Mouse (Mus musculus) WW6 (cell line): Measurements from ENCODE around the gene Exosc10.

ENCODE experiments used
- DNase-seq: peaks from one replicate; pipeline ENCODE4 v3.0.0-alpha.2; 2013; ENCODE audit warnings: low read depth, low spot score

Gene Exosc10

GRCm38 (mm10) chr4:148607758-148608157 is 49.5 kb downstream of the Exosc10 start:
- no peak for DNase-seq

GRCm38 (mm10) chr4:148609805-148610204 is 51.6 kb downstream of the Exosc10 start:
- DNase-seq, result no peak

- no peak for DNase-seq
Observed at GRCm38 (mm10) chr4:148610631-148611364, 52.6 kb downstream of the Exosc10 start.

- no peak for DNase-seq
Observed at GRCm38 (mm10) chr4:148612557-148612956, 54.3 kb downstream of the Exosc10 start.

GRCm38 (mm10) chr4:148613738-148614137 is 55.5 kb downstream of the Exosc10 start:
- DNase-seq, result no peak

- DNase-seq, result no peak
Observed at GRCm38 (mm10) chr4:148619805-148620204, 61.6 kb downstream of the Exosc10 start.

GRCm38 (mm10) chr4:148620718-148621117 is 62.5 kb downstream of the Exosc10 start:
- no peak for DNase-seq

- no peak for DNase-seq
Observed at GRCm38 (mm10) chr4:148622485-148622884, 64.3 kb downstream of the Exosc10 start.

GRCm38 (mm10) chr4:148623609-148624008 is 65.4 kb downstream of the Exosc10 start:
- no peak for DNase-seq

- no peak for DNase-seq
Observed at GRCm38 (mm10) chr4:148625010-148625409, 66.8 kb downstream of the Exosc10 start.

- no peak for DNase-seq
Observed at GRCm38 (mm10) chr4:148625756-148626622, 67.8 kb downstream of the Exosc10 start.

GRCm38 (mm10) chr4:148626623-148627185 is 68.5 kb downstream of the Exosc10 start, which contains the start of gene Tardbp:
Gene Tardbp, minus strand, starts transcription at chr4:148627019.
- DNase-seq, result peak; percentile 83

- DNase-seq, result no peak
Observed at GRCm38 (mm10) chr4:148627246-148627645, 69.0 kb downstream of the Exosc10 start.
